Mouse (Mus musculus) layer of hippocampus, postnatal 25 days (tissue): ENCODE measurements around the gene Papss1. TPM values are rescaled to one million over a fixed set of nuclear protein-coding genes. Genes with fewer than 3 reads are reported as not detected.

Experiments used
- DNase-seq, 2 experiments: peaks; one replicate each; pipeline ENCODE4 v3.0.0; 2022; ENCODE audit warnings: mixed read lengths in 2 of 2, low spot score in 1 of 2; ENCODE audit errors: extremely low spot score in 1 of 2
- total RNA-seq, 2 experiments: library from RNA; stranded (reverse); gene quantifications; 2 replicates each; pipeline ENCODE4 v1.2.3; 2021

The Papss1 gene
- total RNA-seq, 2 experiments from 2014 or later, result 75.4 to 84.6 TPM

DNA sequence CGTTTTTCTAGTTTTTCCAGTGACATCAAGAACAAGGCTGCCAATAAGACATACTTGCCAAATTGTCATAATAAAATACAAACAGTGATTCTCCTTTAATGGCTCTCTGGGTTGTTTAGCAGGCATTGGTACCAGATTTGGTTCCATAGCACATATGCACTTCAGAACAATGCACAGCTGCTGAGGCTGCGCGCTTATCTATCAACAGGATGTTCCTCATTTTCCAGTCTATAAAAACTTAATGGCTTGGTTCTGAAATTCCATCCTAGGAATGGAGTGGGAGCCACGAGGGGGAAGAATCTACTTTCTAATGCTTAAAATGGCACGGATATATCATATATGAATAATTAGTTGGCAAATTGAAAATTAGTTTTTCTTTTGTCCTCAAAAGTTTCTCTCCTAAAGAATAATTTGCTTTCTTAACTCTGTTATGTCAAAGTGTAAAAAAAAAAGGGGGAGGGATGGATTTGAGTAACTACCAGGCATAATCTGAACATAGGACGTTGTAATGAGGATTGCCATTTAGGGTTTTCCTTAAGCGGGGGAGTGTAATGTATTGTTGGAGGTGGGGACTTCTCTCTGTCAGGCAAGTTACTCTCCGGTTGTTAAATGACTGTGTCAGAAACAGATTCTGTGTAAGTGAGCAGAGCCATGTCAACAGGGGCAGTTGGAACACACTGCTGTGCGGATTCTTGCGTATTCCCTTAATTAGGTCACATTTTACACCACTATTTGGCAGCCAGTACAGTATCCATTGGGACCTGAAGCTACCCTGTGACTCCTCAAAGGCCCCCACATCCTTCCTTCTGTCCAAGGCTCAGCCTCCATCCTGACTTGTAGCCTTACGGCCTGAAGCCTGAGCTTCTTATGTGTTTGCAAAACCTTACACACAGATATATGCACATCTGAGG is 66.1 kb downstream of the Papss1 start:
- DNase-seq, result no peak

DNA sequence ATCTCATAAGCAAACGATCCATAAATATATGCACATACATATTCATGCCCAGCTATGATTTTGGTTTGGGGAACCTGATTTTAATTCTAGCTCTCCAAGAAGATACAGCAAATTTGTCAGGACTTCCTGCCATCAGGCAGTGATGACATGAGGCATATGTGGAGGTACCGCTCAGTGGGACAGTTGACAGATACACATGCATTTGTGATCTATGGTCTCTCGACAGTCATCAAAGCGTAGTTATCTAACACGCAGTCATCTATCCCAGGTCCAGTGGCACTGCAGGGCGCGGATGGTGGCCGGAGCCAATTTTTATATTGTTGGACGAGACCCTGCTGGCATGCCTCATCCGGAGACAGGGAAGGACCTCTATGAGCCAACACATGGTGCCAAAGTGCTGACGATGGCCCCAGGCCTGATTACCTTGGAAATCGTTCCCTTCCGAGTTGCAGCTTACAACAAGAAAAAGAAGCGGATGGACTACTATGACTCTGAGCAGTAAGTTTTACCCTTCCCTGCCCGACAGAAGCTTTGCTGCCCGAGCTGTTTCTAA is 66.8 kb downstream of the Papss1 start:
- DNase-seq, result no peak

DNA sequence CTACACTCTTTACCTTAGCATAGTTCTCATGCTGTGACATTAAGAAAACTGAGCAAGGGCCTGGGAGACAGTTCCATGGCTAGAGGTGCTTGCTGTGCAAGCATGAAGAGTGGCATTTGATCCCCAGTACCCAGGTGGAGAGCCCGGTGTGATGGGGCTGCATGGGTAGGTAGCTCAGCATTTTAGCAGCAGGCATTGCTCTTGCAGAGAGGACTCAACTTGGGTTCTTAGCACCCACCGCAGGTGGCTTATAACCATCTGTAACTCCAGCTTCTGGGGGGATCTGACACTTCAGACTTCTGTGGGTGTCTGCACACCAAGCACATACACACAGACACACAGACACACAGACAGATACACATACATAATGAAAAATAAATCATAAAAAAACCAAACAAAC is 69.5 kb downstream of the Papss1 start:
- no peak for DNase-seq

GRCm38 (mm10) chr3:131636126-131636525 is 71.6 kb downstream of the Papss1 start:
- no peak for DNase-seq

DNA sequence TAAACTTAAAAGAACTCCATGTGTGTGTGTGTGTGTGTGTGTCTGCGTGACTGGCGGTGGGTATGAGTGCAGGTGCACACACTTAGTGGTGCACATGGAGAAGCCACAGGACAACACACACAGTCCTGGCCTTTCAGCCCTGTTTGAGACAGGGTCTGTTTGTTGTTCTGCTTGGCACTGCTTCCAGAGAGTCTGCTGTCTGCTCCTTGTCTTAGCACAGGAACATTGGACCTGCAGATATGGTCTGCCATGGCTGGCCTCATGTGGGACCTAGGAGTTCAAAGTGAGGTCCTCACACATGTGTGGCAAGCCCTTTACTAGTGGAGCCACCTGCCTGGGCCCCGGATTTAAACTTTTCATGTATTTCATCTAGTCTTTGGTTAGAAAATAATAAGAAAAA is 72.4 kb downstream of the Papss1 start:
- no peak for DNase-seq

- DNase-seq, result no peak
Measured at GRCm38 (mm10) chr3:131637664-131638063, 73.1 kb downstream of the Papss1 start.

- DNase-seq, result no peak
Measured at GRCm38 (mm10) chr3:131638216-131638615, 73.6 kb downstream of the Papss1 start.

DNA sequence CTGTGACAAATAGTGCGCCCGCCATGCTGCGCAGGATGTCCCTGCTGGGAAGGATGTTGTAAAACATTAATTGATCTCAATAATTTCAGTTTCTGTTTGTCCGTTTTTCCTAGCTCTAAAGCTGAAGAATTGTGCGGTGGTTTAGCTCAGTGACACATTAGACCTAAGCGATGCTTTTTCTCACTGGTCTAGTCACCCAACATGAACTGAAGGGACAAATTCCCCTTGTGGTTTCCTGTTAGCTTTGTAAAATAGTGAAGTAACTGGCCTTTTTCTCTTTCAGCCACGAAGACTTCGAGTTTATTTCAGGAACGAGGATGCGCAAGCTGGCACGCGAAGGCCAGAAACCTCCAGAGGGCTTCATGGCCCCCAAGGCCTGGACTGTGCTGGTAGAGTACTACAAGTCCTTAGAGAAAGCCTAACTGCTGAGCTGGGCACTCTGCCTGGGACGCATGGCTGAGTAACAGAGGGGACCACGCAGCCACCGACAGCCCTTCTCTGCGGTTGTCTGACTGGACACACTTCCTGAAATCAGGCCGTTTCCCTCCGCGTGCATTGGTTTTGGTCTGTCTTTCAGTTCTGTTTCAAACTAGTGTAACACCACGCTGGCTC is 78.2 kb downstream of the Papss1 start:
- no peak for DNase-seq

GRCm38 (mm10) chr3:131645203-131645602 is 80.6 kb downstream of the Papss1 start:
- no peak for DNase-seq

GRCm38 (mm10) chr3:131654366-131654765 is 89.8 kb downstream of the Papss1 start:
- no peak for DNase-seq

DNA sequence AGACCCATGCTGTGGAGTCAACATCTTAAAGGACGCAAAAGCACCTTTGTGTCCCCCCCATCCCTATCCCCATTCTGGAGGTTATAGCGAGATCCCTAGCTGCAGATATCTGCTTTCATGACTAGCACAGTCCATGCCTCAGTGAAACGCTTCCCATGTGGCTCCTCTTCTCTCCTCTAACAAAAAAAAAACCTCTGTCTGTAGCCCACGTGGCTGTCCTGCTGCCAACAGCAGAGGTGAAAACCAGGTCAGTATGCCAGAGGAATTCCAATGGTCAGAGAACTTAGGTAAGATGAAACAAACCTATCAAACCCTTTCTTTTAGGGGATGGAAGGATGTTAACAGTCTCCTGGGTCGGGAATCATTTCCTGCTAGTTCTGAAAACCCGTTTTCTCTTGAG is 91.5 kb downstream of the Papss1 start:
- no peak for DNase-seq

GRCm38 (mm10) chr3:131660126-131660525 is 95.6 kb downstream of the Papss1 start:
- no peak for DNase-seq

- DNase-seq, result no peak
Measured at GRCm38 (mm10) chr3:131660629-131661028, 96.1 kb downstream of the Papss1 start.

DNA sequence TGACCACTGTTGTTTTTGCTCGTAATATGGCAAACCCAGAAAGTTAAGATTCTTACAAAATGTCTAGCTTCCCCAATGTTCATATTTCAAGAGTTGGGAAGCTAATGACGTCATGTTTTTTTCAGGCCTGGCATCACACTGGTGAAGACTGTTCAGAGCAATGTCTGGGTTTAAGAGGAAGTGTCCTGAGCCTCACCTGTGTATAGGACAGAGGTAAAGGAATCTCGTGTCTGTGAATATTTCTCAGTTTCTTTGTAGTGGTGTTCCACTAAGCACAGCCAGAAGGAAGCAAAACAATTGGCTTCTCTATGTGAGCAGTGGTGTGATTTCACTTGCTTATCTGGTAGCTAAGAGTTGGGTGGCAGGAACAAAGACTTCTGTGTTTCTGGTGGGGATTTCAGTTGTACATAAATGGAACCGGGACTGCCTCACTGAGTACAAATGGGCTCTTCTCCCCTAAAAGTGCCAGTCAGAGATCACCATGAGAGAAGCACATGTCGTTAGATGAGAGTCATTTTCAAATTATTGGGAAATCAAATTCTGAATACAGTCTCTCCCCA is 98.1 kb downstream of the Papss1 start:
- no peak for DNase-seq

DNA sequence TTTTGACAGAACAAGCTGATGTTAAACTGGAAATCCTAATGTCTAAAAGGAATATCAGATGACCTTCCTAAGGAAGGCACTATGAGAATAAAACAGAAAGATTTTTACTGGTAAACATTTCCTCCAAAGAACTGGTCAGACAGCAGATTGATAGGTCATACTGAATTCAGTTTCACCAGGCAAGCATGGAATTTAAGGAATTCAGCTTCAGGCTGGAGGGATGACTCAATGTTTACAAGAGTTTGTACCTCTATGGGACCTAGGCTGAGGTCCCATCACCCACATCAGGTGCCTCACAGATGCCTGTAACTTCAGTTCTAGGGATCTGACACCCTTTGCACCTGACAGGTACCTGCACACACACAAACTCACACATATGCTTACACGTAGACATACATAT is 105.3 kb downstream of the Papss1 start:
- DNase-seq, result no peak

DNA sequence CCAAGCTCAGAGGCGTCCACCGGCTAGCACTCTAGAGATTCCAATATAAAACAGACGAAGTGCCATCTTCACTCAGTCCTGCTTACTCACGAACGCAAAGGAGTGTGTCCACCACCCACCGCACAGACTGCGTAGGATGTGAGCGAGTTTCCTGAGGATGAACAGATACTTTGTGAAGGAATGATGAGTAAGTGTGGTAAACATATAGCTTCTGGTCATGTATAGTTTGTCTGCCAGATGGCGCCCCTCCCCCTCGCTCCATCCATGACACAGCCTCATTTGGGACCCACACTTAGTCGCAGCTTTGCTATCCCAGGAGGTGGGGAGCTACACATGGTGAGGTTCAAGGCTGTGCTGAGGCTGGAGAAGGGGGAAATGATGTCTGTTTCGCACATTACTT is 121.5 kb downstream of the Papss1 start:
- DNase-seq, result no peak

GRCm38 (mm10) chr3:131689949-131690348 is 125.4 kb downstream of the Papss1 start:
- no peak for DNase-seq

DNA sequence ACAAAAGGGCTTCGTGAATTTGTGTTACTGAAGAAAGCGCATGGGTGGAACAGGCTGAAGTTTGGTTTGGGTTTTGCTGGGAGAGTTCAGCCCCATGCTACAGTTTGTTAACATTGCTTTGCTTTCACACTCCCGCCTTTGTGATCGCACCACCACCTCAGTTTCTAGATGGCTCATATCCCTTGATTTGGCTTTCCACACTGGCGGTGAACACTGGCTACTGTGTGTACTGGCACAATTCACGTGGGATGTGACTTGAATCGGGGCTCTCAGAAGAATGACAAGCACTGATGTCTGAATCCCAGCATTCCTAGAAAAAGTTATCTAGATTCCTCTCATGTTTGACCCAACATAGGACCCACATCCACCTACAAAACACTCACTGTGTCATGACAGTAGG is 126.0 kb downstream of the Papss1 start:
- DNase-seq, result no peak

- DNase-seq, result no peak
Measured at GRCm38 (mm10) chr3:131691202-131691601, 126.6 kb downstream of the Papss1 start.
